Mouse (Mus musculus): Measurements from ENCODE around the gene Slc45a2. TPM values are rescaled to one million over a fixed set of nuclear protein-coding genes. Genes with fewer than 3 reads are reported as not detected.

Slc45a2 gene
- polyA plus RNA-seq, 1 experiment, result not detected

DNA sequence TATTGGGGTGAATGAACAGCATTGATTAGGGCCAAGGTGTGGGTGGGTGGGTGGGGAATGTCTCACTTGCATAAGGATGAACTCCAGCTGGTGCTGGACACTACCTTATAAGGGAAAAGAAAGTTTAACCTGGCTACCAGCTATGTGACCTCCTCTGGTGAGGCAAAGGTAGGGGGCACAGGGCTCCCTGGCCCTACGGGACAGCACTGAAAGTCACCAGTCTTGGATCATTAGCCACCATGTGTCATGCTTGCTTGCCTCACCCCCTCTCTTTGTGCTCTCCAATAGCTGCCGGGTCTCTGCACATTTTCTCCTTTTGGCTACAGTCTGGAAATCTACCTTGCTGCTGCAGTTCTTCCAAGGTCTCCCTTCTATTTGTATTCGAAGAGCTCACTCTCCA, 29.7 kb downstream of the Slc45a2 start:
- TF ChIP-seq CEBPB (IDR thresholded peaks at IDR 0.05; ENCODE audit: insufficient read depth, poor library complexity, severe bottlenecking) (no peak), POLR2AphosphoS2 (IDR thresholded peaks at IDR 0.05; ENCODE audit: insufficient read length, low read depth) (no peak), SRF (IDR thresholded peaks at IDR 0.05; ENCODE audit: control insufficient read depth, insufficient read length, low read depth) (no peak), E2F4 (IDR thresholded peaks at IDR 0.05; ENCODE audit: insufficient read depth) (no peak), MAX (IDR thresholded peaks at IDR 0.05; ENCODE audit: low read depth) (no peak), MYOD1 (IDR thresholded peaks at IDR 0.05; ENCODE audit: control insufficient read depth in 1 of 3, insufficient read length in 2 of 3, low read depth in 2 of 3) (no peak), TCF3 (IDR thresholded peaks at IDR 0.05; ENCODE audit: insufficient read length, low read depth) (no peak), REST (IDR thresholded peaks at IDR 0.05; ENCODE audit: insufficient read depth, insufficient read length) (no peak), MYOG (IDR thresholded peaks at IDR 0.05; ENCODE audit: control insufficient read depth in 1 of 3, insufficient read depth in 1 of 3, insufficient read length in 2 of 3, low read depth in 2 of 3) (no peak), USF1 (IDR thresholded peaks at IDR 0.05; ENCODE audit: low read depth) (no peak), TCF12 (IDR thresholded peaks at IDR 0.05; ENCODE audit: insufficient read depth, poor library complexity, severe bottlenecking) (no peak), POLR2A (IDR thresholded peaks at IDR 0.05; ENCODE audit: insufficient read length, low read depth) (no peak)
- no peaks in the 10 kb centered on the region for H3K79me2 ChIP-seq (ENCODE audit: control insufficient read depth, insufficient read depth)
- H3K4me3 ChIP-seq, result no peak overlapping the region
- peaks cover 14% of the 10 kb centered on the region for H3K27me3 ChIP-seq (ENCODE audit: control insufficient read depth, insufficient read depth, insufficient read length)
- H3K36me3 ChIP-seq (ENCODE audit: control insufficient read depth, insufficient read depth), result no peaks in the 10 kb centered on the region
- H3ac ChIP-seq (ENCODE audit: control insufficient read depth, insufficient read length), result no peak overlapping the region
- H3K4me2 ChIP-seq (ENCODE audit: low read depth), result no peak overlapping the region

DNA sequence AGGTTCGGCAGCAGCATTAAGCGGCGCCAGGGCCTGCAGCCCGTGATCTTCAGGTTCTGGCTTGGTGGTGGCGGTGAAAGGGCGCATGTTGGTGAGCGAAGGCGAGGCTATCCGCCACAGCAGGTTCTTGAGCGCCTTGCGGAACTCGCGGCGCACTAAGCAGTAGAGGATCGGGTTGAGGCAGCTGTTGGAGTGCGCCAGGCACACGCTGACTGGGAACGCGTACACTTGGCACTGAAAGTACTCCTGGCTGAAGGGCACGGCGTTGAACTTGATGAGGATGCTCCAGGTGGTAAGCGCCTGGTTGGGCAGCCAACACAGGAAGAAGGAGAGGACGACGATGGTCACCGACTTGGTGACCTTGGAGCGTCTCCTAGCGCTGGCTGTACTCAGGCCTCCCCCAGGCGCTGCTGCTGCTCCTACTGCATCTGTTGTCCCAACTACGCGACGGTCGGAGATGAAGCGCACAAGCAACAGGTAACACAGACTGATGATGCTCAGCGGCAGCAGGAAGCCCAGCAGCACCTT, 35.5 kb downstream of the Slc45a2 start:
- H3K27me3 ChIP-seq (ENCODE audit: control insufficient read depth, insufficient read depth, insufficient read length), result peaks cover 36% of the 10 kb centered on the region
- H3K4me3 ChIP-seq, result no peak overlapping the region
- no peaks in the 10 kb centered on the region for H3K79me2 ChIP-seq (ENCODE audit: control insufficient read depth, insufficient read depth)
- no peak for TF ChIP-seq MAX (IDR thresholded peaks at IDR 0.05; ENCODE audit: low read depth)
- peak in 1 of 3 experiments; percentile 19 for TF ChIP-seq MYOG (IDR thresholded peaks at IDR 0.05; ENCODE audit: control insufficient read depth in 1 of 3, insufficient read depth in 1 of 3, insufficient read length in 2 of 3, low read depth in 2 of 3)
- no peak for TF ChIP-seq USF1 (IDR thresholded peaks at IDR 0.05; ENCODE audit: low read depth)
- no peak for TF ChIP-seq CEBPB (IDR thresholded peaks at IDR 0.05; ENCODE audit: insufficient read depth, poor library complexity, severe bottlenecking)
- TF ChIP-seq TCF3 (IDR thresholded peaks at IDR 0.05; ENCODE audit: insufficient read length, low read depth), result no peak
- no peak for TF ChIP-seq REST (IDR thresholded peaks at IDR 0.05; ENCODE audit: insufficient read depth, insufficient read length)
- no peak for TF ChIP-seq E2F4 (IDR thresholded peaks at IDR 0.05; ENCODE audit: insufficient read depth)
- TF ChIP-seq SRF (IDR thresholded peaks at IDR 0.05; ENCODE audit: control insufficient read depth, insufficient read length, low read depth), result no peak
- TF ChIP-seq MYOD1 (IDR thresholded peaks at IDR 0.05; ENCODE audit: control insufficient read depth in 1 of 3, insufficient read length in 2 of 3, low read depth in 2 of 3), result peak in 2 of 3 experiments; percentile 11 to 35
- TF ChIP-seq TCF12 (IDR thresholded peaks at IDR 0.05; ENCODE audit: insufficient read depth, poor library complexity, severe bottlenecking), result no peak
- no peak for TF ChIP-seq POLR2A (IDR thresholded peaks at IDR 0.05; ENCODE audit: insufficient read length, low read depth)
- no peak for TF ChIP-seq POLR2AphosphoS2 (IDR thresholded peaks at IDR 0.05; ENCODE audit: insufficient read length, low read depth)
- H3K4me2 ChIP-seq (ENCODE audit: low read depth), result peak overlapping the region; percentile 75
- no peak overlapping the region for H3ac ChIP-seq (ENCODE audit: control insufficient read depth, insufficient read length)
- H3K36me3 ChIP-seq (ENCODE audit: control insufficient read depth, insufficient read depth), result no peaks in the 10 kb centered on the region

DNA sequence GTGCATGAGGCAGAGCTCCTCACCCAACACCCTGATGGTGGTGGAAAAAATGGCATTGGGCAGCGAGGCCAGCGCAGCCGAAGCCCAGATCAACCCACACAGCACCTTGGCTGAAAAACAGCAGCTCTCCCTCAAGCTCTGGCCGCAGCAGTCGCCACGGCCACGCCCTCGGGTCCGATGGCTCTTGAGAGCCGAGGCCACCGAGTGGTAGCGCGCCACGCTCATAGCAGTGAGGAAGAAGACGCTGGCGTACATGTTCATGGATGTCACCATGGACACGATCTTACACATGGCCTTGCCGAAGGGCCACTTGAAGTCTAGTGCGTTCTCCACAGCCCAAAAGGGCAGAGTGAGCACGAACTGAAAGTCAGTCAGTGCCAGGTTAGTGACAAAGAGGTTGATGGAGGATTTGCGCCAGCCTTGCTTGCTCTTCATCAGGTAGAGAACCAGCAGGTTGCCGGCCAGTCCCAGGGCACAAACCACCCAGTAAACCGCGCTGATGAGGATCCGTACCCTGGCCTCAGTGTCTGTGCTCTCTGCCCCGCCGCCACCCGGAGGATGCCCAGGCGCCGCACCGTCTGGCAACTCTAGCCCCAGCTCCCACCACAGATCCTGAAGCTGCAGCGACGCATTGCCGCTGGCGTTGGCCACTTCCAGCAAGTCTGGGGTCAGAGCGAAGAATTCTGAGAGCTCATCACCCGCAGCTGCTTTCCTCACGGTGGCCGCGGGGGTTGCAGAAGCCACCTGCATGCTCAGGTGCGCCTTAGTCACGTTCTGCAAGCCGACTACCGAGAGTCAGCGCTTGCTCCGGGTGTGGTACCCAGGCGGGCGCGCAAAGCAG, 36.2 kb downstream of the Slc45a2 start:
- no peak overlapping the region for H3K4me3 ChIP-seq
- H3K4me2 ChIP-seq (ENCODE audit: low read depth), result peak overlapping the region; percentile 75
- TF ChIP-seq E2F4 (IDR thresholded peaks at IDR 0.05; ENCODE audit: insufficient read depth), result no peak
- H3K36me3 ChIP-seq (ENCODE audit: control insufficient read depth, insufficient read depth), result no peaks in the 10 kb centered on the region
- peaks cover 36% of the 10 kb centered on the region for H3K27me3 ChIP-seq (ENCODE audit: control insufficient read depth, insufficient read depth, insufficient read length)
- no peak overlapping the region for H3ac ChIP-seq (ENCODE audit: control insufficient read depth, insufficient read length)
- no peaks in the 10 kb centered on the region for H3K79me2 ChIP-seq (ENCODE audit: control insufficient read depth, insufficient read depth)

DNA sequence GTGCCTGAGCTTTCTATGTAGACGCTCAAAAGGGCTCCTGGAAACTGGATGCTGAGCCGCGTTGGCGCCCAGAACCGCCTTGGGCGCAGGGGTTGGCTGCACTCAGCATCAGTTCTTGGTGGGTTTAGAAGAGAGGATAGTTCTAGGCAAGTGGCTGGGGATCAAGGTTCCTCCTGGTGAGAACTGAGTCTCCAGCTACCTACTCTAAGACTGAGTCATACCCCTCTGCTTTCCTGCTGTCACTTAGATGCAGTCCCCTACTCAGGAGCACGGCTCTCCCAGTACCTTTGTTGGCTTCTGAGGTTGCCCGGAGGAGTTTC, 36.8 kb downstream of the Slc45a2 start:
- TF ChIP-seq USF1 (IDR thresholded peaks at IDR 0.05; ENCODE audit: low read depth), result no peak
- TF ChIP-seq POLR2AphosphoS2 (IDR thresholded peaks at IDR 0.05; ENCODE audit: insufficient read length, low read depth), result no peak
- no peak for TF ChIP-seq REST (IDR thresholded peaks at IDR 0.05; ENCODE audit: insufficient read depth, insufficient read length)
- no peak for TF ChIP-seq E2F4 (IDR thresholded peaks at IDR 0.05; ENCODE audit: insufficient read depth)
- TF ChIP-seq MYOG (IDR thresholded peaks at IDR 0.05; ENCODE audit: control insufficient read depth in 1 of 3, insufficient read depth in 1 of 3, insufficient read length in 2 of 3, low read depth in 2 of 3), result no peak
- TF ChIP-seq TCF12 (IDR thresholded peaks at IDR 0.05; ENCODE audit: insufficient read depth, poor library complexity, severe bottlenecking), result no peak
- no peak for TF ChIP-seq MYOD1 (IDR thresholded peaks at IDR 0.05; ENCODE audit: control insufficient read depth in 1 of 3, insufficient read length in 2 of 3, low read depth in 2 of 3)
- TF ChIP-seq POLR2A (IDR thresholded peaks at IDR 0.05; ENCODE audit: insufficient read length, low read depth), result no peak
- Histone ChIP-seq H3K27me3 (ENCODE audit: control insufficient read depth, insufficient read depth, insufficient read length) (peaks cover 36% of the 10 kb centered on the region), H3K79me2 (ENCODE audit: control insufficient read depth, insufficient read depth) (no peaks in the 10 kb centered on the region), H3K4me2 (ENCODE audit: low read depth) (peak overlapping the region; percentile 75), H3K4me3 (no peak overlapping the region), H3ac (ENCODE audit: control insufficient read depth, insufficient read length) (no peak overlapping the region), H3K36me3 (ENCODE audit: control insufficient read depth, insufficient read depth) (no peaks in the 10 kb centered on the region)

DNA sequence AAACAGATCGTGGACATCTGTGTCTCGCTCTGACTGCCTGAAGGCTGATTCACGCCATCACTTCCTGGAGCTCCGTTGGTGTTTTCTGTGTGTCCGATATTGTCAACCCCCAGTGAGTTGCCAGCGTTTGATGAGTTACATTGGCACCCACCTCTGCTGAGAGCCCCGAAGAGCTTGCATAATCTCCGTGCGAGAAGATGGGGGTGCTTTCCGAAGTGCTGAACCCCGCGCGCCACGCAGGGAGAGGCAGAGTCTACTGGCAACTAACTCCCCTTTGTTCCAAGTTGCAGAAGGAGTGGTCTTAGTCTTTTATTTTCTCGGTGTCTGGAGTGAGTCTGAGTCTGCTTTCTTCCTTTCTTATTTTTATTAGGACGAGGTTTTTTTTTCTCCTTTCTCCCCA, 37.2 kb downstream of the Slc45a2 start, which contains the start of gene Rxfp3:
Rxfp3 (minus strand) TSS at position 281 of the 400 bp plus-strand sequence.
- Histone ChIP-seq H3K4me3 (no peak within 1 kb of the TSS), H3K36me3 (ENCODE audit: control insufficient read depth, insufficient read depth) (no peaks in the 10 kb centered on the region), H3K27me3 (ENCODE audit: control insufficient read depth, insufficient read depth, insufficient read length) (peaks cover 36% of the 10 kb centered on the region), H3K79me2 (ENCODE audit: control insufficient read depth, insufficient read depth) (no peaks in the 10 kb centered on the region), H3K4me2 (ENCODE audit: low read depth) (peak within 1 kb of the TSS; percentile 75), H3ac (ENCODE audit: control insufficient read depth, insufficient read length) (no peak within 1 kb of the TSS)
- peak; percentile 72 for TF ChIP-seq REST (IDR thresholded peaks at IDR 0.05; ENCODE audit: insufficient read depth, insufficient read length)
- no peak for TF ChIP-seq MYOG (IDR thresholded peaks at IDR 0.05; ENCODE audit: control insufficient read depth in 1 of 3, insufficient read depth in 1 of 3, insufficient read length in 2 of 3, low read depth in 2 of 3)
- TF ChIP-seq CEBPB (IDR thresholded peaks at IDR 0.05; ENCODE audit: insufficient read depth, poor library complexity, severe bottlenecking), result 0 out of 2 replicates have a peak, but pooled peaks have one; percentile 2

Data from myocyte (in vitro differentiated cells).